Mouse (Mus musculus) kidney, embryonic 15.5 days (tissue): ENCODE results near the gene Prss38. TPM values are rescaled to one million over a fixed set of nuclear protein-coding genes. Genes with fewer than 3 reads are reported as not detected.
"Not testable (repeated sequence)": the region's sequence is repeated elsewhere in the genome, so short reads cannot be mapped to it uniquely, and the experiment has no call there.

ENCODE experiments used
- ATAC-seq: fragments of 200-750 bp; cut with Nextera tagmentation; replicated peaks from 2 replicates; pipeline ENCODE4 v1.8.0; 2017; ENCODE audit warnings: moderate TSS enrichment; ENCODE audit not compliant: low FRiP score
- H3K27ac ChIP-seq: fragments of 300-500 bp; sonication (generic); 2 replicates; pipeline ENCODE4 v1.5.1; 2015; ENCODE audit warnings: mild to moderate bottlenecking, inconsistent platforms
- H3K27me3 ChIP-seq: fragments of 300-500 bp; sonication (generic); 2 replicates; pipeline ENCODE4 v1.6.1; 2015; ENCODE audit warnings: inconsistent platforms
- H3K36me3 ChIP-seq: fragments of 300-500 bp; sonication (generic); 2 replicates; pipeline ENCODE4 v1.6.1; 2015; ENCODE audit warnings: inconsistent platforms
- H3K4me1 ChIP-seq: fragments of 300-500 bp; sonication (generic); 2 replicates; pipeline ENCODE4 v1.6.1; 2015; ENCODE audit warnings: inconsistent platforms
- H3K4me2 ChIP-seq: fragments of 300-500 bp; sonication (generic); 2 replicates; pipeline ENCODE4 v1.6.1; 2015; ENCODE audit warnings: moderate library complexity, mild to moderate bottlenecking, inconsistent platforms
- H3K4me3 ChIP-seq: fragments of 300-500 bp; sonication (generic); replicated peaks from 2 replicates; pipeline ENCODE4 v1.5.1; 2015; ENCODE audit warnings: mild to moderate bottlenecking, inconsistent platforms
- H3K9ac ChIP-seq: fragments of 300-500 bp; sonication (generic); 2 replicates; pipeline ENCODE4 v1.6.1; 2015; ENCODE audit warnings: mild to moderate bottlenecking, inconsistent platforms
- H3K9me3 ChIP-seq: fragments of 300-500 bp; sonication (generic); replicated peaks from 2 replicates; pipeline ENCODE4 v1.6.1; 2016; ENCODE audit warnings: inconsistent platforms
- WGBS: fragments of 180-500 bp; shearing (Covaris S2); methylation state at CpG from one replicate; pipeline ENCODE4 v1.1.7; 2015; ENCODE audit warnings: mixed read lengths; 5-methylcytosine and 5-hydroxymethylcytosine counted together
- polyA plus RNA-seq: library from polyadenylated mRNA; unstranded; fragments of >200 nt; fragmentation: Nextera tagmentation; extraction: Ambion mirVana; gene quantifications from 2 replicates; pipeline ENCODE4 v1.2.1, GENCODE M21; 2015

Gene Prss38
- polyA plus RNA-seq, 1 experiment from 2014 or later, result not detected

DNA sequence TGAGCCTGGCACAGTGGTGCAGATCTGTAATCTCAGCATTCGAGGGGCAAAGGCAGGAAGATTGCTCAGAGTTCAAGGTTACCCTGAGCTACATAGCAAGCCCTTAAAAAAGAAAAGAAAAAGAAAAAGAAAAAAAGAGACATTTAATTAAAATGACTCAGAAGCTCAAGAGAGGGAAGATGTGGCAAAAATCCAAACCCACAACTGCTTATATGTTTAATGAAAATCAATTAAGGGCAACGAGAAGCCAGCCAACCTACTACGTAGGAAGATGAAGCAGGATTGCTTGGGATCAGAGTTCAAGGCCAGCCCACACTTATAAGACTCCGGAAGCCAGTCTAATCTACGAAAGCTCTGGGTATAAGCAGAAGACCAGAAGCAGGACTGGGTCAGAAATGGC is 19.0 kb upstream of the Prss38 start:
- no peak for ATAC-seq
- H3K27ac ChIP-seq, result no peak overlapping the region
- no peak overlapping the region for H3K9ac ChIP-seq
- H3K4me3 ChIP-seq, result no peak overlapping the region
- peaks cover 12% of the 10 kb centered on the region for H3K4me1 ChIP-seq
- 85% methylated on average over 5 of the region's 5 CpGs for WGBS
- H3K36me3 ChIP-seq, result no peaks in the 10 kb centered on the region
- H3K27me3 ChIP-seq, result no peaks in the 10 kb centered on the region
- no peak overlapping the region for H3K4me2 ChIP-seq
- H3K9me3 ChIP-seq, result no peaks in the 10 kb centered on the region

DNA sequence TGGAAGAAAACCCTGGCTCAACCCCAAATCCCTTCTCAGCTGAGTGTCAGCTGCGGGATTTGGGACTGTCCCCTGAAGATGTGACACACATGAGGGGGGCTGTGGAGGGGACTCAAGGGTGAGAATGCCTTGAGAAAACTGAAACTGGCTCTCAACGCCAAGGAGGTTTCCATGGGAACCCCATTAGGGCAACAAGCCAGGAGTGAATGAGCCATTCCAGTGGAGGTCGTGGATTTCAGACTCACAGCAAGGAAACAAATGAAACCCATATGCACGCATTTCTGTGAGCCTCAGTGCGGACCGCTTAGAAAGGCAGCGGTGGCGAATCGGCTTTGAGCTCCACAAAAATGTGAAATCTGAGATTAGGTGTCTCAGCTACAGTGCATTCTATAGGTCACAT is 18.1 kb upstream of the Prss38 start:
- ATAC-seq, result 0 out of 2 replicates have a peak, but pooled peaks have one; percentile 12
- Histone ChIP-seq H3K36me3 (no peaks in the 10 kb centered on the region), H3K9me3 (no peaks in the 10 kb centered on the region), H3K9ac (no peak overlapping the region), H3K4me1 (peaks cover 12% of the 10 kb centered on the region), H3K27me3 (no peaks in the 10 kb centered on the region), H3K27ac (no peak overlapping the region), H3K4me3 (no peak overlapping the region), H3K4me2 (0 out of 2 replicates have a peak overlapping the region, but pooled peaks have one; percentile 7)
- WGBS, result 28% methylated on average over 9 of the region's 9 CpGs

DNA sequence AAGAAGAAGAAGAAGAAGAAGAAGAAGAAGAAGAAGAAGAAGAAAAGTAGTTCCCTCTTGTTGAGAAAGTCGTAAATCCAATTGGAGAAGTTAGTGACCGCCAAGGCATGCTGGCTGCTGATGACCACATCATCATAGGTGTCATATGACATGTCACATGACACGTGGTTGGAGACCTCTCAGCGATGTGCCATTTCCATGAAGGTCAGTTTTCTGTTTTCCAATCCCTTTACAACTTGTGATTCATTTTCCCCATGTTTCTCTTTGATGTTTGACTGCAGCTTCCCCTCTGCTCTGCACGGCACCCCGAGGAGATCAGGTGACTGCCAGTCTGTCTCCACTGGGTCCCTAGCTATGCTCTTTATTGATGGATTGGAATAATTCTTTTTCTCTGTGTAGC is 16.8 kb upstream of the Prss38 start:
- Histone ChIP-seq H3K36me3 (no peaks in the 10 kb centered on the region), H3K27me3 (no peaks in the 10 kb centered on the region), H3K27ac (no peak overlapping the region), H3K4me2 (no peak overlapping the region), H3K4me1 (peaks cover 7% of the 10 kb centered on the region), H3K9me3 (no peaks in the 10 kb centered on the region), H3K9ac (no peak overlapping the region), H3K4me3 (no peak overlapping the region)
- ATAC-seq, result no peak
- WGBS, result 45% methylated on average over 6 of the region's 6 CpGs

DNA sequence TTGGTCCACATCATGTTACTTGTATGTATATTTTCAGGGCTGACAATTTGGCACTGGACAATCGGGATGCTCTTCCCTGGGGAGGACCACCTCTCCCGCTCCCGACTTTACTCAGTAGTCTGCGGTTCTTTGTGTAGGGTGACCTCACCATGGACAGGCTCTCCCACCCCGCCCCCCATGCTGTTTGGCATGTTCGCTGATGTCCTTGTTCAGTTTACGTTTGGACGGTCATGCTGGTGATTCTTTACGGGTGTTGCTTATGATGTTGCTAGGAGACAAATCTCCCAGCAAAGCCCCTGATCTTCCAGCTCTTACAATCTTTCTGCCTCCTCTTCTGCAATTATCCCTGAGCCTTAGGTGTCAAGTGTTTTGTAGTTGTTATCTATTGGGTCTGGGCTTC is 15.0 kb upstream of the Prss38 start:
- H3K9ac ChIP-seq, result no peak overlapping the region
- H3K36me3 ChIP-seq, result no peaks in the 10 kb centered on the region
- H3K4me1 ChIP-seq, result peaks cover 17% of the 10 kb centered on the region
- no peaks in the 10 kb centered on the region for H3K27me3 ChIP-seq
- H3K4me3 ChIP-seq, result no peak overlapping the region
- H3K4me2 ChIP-seq, result no peak overlapping the region
- ATAC-seq, result no peak
- WGBS, result 51% methylated on average over 9 of the region's 9 CpGs
- no peak overlapping the region for H3K27ac ChIP-seq
- H3K9me3 ChIP-seq, result no peaks in the 10 kb centered on the region

DNA sequence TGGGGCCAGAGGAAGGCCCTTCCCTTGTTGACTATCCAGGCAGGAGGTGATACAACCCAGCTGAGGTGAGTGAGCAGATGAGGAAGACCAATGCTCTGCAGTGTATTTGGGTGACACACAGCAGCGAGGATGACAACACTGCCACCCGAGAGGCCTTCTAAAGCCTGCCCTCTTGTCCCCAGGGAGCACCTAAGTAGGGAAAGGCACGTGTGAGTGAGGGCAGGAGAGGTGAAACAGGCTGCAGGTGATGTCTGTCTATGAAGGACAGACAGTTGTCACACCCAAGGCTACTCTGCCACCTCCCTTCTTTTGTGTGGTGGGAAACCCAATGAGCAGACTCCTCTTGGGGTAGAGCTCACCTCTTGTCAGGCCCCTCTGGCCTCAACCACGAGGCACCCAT is 14.2 kb upstream of the Prss38 start:
- H3K36me3 ChIP-seq, result no peaks in the 10 kb centered on the region
- WGBS, result 58% methylated on average over 4 of the region's 4 CpGs
- no peak for ATAC-seq

DNA sequence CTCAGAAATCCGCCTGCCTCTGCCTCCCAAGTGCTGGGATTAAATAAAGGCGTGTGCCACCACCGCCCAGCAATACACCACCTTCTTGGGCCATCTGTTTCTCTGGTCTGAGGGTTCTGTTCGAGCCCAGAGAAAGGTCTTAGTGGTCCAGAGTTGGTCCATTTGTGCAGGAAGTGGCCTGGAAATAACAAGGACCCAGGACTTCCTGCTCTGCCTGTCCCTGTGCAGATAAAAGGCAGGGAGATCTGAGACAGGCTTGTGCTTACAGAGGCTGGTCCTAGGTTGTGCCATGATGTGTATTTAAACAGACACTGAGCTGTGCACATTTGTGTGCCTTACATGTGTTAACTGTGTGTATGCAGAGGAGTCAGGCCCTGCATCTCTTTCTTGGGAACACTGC is 13.3 kb upstream of the Prss38 start:
- Histone ChIP-seq H3K4me2 (no peak overlapping the region), H3K9ac (no peak overlapping the region), H3K27ac (no peak overlapping the region), H3K9me3 (no peaks in the 10 kb centered on the region), H3K4me3 (no peak overlapping the region), H3K4me1 (peaks cover 33% of the 10 kb centered on the region), H3K27me3 (no peaks in the 10 kb centered on the region), H3K36me3 (no peaks in the 10 kb centered on the region)
- WGBS, result 79% methylated on average over 4 of the region's 4 CpGs
- no peak for ATAC-seq

More for the DNA sequence above, 14.2 kb upstream of the Prss38 start:
- Histone ChIP-seq H3K4me2 (no peak overlapping the region), H3K27ac (no peak overlapping the region), H3K4me1 (peaks cover 25% of the 10 kb centered on the region), H3K9me3 (no peaks in the 10 kb centered on the region), H3K9ac (no peak overlapping the region), H3K4me3 (no peak overlapping the region), H3K27me3 (no peaks in the 10 kb centered on the region)

DNA sequence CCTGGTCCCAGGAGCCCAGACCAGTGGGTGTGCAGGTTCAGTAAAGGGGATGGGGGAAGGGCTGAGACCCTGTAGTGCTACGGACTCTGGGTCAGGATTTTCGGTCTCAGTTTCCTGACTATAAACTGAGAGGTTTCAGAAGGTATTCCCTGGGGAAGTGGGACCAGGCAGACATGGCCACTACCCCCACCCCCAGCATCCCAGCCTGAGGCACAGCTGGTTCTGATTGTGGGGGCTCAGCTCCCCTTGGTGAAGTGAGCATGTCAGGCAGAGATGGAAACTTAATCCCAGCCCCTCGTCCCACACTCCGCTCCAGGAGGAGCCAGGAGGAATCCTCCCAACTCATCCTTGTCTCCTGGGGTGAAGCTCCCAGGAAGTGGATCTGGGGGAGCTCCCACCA is 12.0 kb upstream of the Prss38 start:
- Histone ChIP-seq H3K27me3 (no peaks in the 10 kb centered on the region), H3K27ac (no peak overlapping the region), H3K4me2 (no peak overlapping the region), H3K4me1 (peaks cover 32% of the 10 kb centered on the region), H3K4me3 (no peak overlapping the region), H3K9ac (no peak overlapping the region), H3K36me3 (no peaks in the 10 kb centered on the region), H3K9me3 (no peaks in the 10 kb centered on the region)
- 34% methylated on average over 4 of the region's 4 CpGs for WGBS
- ATAC-seq, result no peak; the same call in 1 of the 2 replicates

DNA sequence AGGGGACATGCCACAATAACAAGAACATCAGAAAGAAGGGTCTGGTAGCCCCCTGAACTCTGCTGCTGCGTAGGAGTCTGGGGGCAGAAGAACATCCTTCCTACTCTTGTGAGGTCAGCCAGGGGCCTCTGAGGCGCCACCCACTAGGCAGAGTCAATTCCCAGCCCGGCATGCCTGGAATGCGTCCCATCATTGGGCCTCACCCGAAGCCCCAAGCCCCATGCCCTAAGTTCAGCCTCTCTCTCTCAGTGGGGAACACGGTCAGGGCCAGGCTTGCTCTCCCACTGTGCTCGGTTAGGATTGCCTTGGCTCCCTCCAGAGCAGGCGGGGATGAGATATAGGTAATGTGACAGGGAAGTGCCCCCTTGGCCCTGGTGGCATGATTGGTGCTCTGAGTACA is 9.7 kb upstream of the Prss38 start:
- 8% methylated on average over 8 of the region's 8 CpGs for WGBS
- H3K4me3 ChIP-seq, result no peak overlapping the region
- no peaks in the 10 kb centered on the region for H3K9me3 ChIP-seq
- no peaks in the 10 kb centered on the region for H3K27me3 ChIP-seq
- H3K9ac ChIP-seq, result no peak overlapping the region
- peak overlapping the region; percentile 51 for H3K27ac ChIP-seq
- peak; percentile 57 for ATAC-seq
- H3K4me2 ChIP-seq, result 0 out of 2 replicates have a peak overlapping the region, but pooled peaks have one; percentile 19
- peaks cover 32% of the 10 kb centered on the region for H3K4me1 ChIP-seq
- no peaks in the 10 kb centered on the region for H3K36me3 ChIP-seq

DNA sequence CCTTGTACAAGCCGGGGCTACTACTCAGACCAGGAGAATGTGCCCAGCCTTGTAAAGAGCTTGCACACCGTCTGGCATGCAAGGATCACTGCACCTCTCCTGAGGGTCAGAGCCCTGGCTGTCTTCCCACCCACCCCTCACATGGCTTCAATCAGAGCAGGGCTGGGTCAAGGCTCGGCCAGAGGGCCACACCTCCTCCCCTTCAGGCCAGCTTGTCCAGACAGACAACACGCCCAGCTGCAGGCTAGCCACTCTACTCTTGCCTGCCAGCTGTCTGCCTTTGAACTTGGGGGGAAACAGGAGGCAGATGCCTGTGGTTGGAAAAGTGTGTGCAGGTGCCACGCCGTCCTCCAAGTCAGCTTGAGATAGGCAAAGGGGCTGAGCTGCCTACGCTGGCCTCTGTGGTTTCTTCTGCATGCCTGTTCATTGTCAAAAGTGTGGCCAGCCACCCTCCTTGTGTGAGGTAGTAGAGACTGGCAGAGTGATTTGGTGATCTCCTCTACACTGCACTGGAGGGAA is 9.0 kb upstream of the Prss38 start:
- no peak overlapping the region for H3K4me3 ChIP-seq
- H3K9me3 ChIP-seq, result no peaks in the 10 kb centered on the region
- ATAC-seq, result peak; percentile 72
- no peak overlapping the region for H3K4me2 ChIP-seq
- peak overlapping the region; percentile 51 for H3K27ac ChIP-seq
- no peaks in the 10 kb centered on the region for H3K36me3 ChIP-seq
- 32% methylated on average over 7 of the region's 7 CpGs for WGBS
- H3K9ac ChIP-seq, result no peak overlapping the region
- H3K27me3 ChIP-seq, result no peaks in the 10 kb centered on the region
- peaks cover 32% of the 10 kb centered on the region for H3K4me1 ChIP-seq

DNA sequence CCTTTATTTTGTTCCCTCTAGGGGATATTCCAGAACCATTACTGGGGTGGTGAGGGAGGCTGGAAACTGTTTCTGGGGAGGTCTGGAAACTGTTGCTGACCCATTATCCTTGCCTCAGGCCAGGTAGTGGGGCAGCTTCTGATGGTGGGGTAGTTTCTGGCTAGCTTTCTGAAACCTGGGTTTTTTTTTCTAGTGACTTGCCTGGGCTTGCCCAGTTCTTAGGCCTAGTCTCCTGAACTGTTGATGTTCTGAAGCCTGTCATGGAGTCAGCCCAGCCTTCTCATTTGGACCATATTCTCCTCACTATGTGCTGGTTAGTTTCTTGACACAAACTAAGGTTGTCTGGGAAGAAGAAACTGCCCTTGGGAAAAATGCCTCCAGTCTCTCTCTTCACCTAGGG is 4.1 kb upstream of the Prss38 start:
- Histone ChIP-seq H3K4me1 (peaks cover 10% of the 10 kb centered on the region), H3K27me3 (no peaks in the 10 kb centered on the region), H3K27ac (no peak overlapping the region), H3K9me3 (no peaks in the 10 kb centered on the region), H3K4me3 (no peak overlapping the region), H3K4me2 (no peak overlapping the region), H3K36me3 (no peaks in the 10 kb centered on the region), H3K9ac (no peak overlapping the region)
- no peak for ATAC-seq

DNA sequence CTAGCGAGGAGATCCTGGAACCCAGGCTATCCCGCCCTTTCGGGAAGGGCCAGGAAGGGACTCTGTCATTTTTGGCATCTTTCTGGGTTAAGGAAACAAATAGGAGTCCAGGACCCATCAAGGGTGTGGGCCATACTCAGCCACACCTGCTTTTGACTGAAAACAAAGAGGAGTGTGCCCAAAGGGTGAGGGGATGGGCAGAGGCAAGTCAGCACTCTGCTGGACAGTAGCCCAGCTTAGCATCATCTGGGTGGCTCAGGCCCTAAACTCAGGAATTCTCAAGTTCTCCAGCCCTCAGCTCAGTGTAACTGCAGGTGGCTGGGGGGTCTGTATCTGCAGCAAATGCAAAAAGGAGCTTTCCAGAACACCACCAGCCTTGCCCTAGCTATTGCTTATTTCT is 2.5 kb upstream of the Prss38 start:
- ATAC-seq, result no peak
- WGBS, result 83% methylated on average over 3 of the region's 3 CpGs
- no peaks in the 10 kb centered on the region for H3K9me3 ChIP-seq
- H3K4me3 ChIP-seq, result no peak overlapping the region
- no peak overlapping the region for H3K4me2 ChIP-seq
- no peaks in the 10 kb centered on the region for H3K36me3 ChIP-seq
- H3K4me1 ChIP-seq, result no peaks in the 10 kb centered on the region
- no peak overlapping the region for H3K27ac ChIP-seq
- H3K27me3 ChIP-seq, result no peaks in the 10 kb centered on the region
- H3K9ac ChIP-seq, result no peak overlapping the region

DNA sequence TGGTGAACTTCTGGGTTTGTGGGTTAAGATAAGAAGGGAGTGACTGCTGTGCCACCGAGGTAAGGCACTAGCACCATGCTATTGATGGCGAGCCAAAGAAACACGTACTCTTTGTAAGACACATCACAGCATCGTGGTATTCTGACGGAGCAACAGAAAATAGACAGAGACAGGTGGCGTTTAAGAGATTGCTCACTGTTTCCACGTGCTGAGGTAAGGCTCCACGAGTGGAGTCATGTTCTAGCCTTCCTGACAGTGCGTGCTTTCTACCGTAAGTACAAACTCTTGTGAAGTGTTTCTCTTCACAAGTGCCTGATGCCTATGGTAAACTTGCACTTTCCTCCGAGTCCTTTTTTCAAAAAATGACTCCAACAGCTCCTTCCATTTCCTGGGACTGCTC is 5.6 kb downstream of the Prss38 start:
- H3K4me2 ChIP-seq, result no peak overlapping the region
- H3K27me3 ChIP-seq, result no peaks in the 10 kb centered on the region
- no peak overlapping the region for H3K4me3 ChIP-seq
- H3K4me1 ChIP-seq, result peaks cover 11% of the 10 kb centered on the region; the same call in 1 of the 2 replicates
- H3K36me3 ChIP-seq, result no peaks in the 10 kb centered on the region
- ATAC-seq, result no peak
- WGBS, result 79% methylated on average over 11 of the region's 11 CpGs
- H3K9me3 ChIP-seq, result no peaks in the 10 kb centered on the region
- H3K9ac ChIP-seq, result no peak overlapping the region
- no peak overlapping the region for H3K27ac ChIP-seq

DNA sequence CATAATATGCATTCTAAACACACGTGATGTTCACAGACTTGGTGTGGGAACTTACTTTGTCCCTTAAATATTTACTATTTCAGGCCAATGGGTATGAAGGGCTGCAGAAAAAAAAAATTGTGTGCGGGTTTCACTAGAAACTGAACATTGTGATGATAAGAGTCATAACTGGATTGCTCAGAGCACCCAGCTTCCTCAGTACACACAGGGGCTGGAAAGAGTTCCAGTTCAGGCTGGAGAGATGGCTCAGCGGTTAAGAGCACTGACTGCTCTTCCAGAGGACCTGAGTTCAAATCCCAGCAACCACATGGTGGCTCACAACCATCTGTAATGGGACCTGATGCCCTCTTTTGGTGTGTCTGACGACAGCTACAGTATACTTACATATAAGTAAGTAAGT is 7.5 kb downstream of the Prss38 start:
- not testable (repeated sequence) for H3K36me3 ChIP-seq, H3K27me3 ChIP-seq, H3K27ac ChIP-seq, H3K4me3 ChIP-seq, H3K9me3 ChIP-seq, H3K9ac ChIP-seq, ATAC-seq, H3K4me2 ChIP-seq
- H3K4me1 ChIP-seq, result peaks cover 19% of the 10 kb centered on the region; the same call in 1 of the 2 replicates
- WGBS, result 85% methylated on average over 4 of the region's 4 CpGs
